Mouse (Mus musculus): ENCODE results near the gene Scimp.

GRCm38 (mm10) chr11:70802865-70803261 is 9.5 kb downstream of the Scimp start:
- TF ChIP-seq TAL1 (conservative IDR thresholded peaks at IDR 0.05; ENCODE audit: low read depth, low read length) (no peak), GATA2 (IDR thresholded peaks at IDR 0.05; ENCODE audit: borderline replicate concordance, low read depth, low read length) (no peak), CTCF (IDR thresholded peaks at IDR 0.05; ENCODE audit: low read depth, low read length) (no peak)
